Mouse (Mus musculus) forebrain, embryonic 11.5 days (tissue): ENCODE measurements around the gene Tomm20. TPM values are rescaled to one million over a fixed set of nuclear protein-coding genes. Genes with fewer than 3 reads are reported as not detected.

Experiments
- ATAC-seq: fragments of 200-750 bp; cut with Nextera tagmentation; replicated peaks from 2 replicates; pipeline ENCODE4 v1.8.0; 2017; ENCODE audit warnings: moderate TSS enrichment; ENCODE audit not compliant: low FRiP score
- DNase-seq: peaks from one replicate; pipeline ENCODE4 v3.0.0-alpha.2; 2017; ENCODE audit warnings: low spot score
- H3K27ac ChIP-seq: fragments of 300-500 bp; sonication (generic); 2 replicates; pipeline ENCODE4 v1.5.1; 2014; ENCODE audit warnings: low read depth, low read length
- H3K27me3 ChIP-seq: fragments of 300-500 bp; sonication (generic); 2 replicates; pipeline ENCODE4 v1.6.1; 2014; ENCODE audit warnings: mild to moderate bottlenecking, low read length, mixed read lengths; ENCODE audit not compliant: control insufficient read depth, insufficient read depth
- H3K36me3 ChIP-seq: fragments of 300-500 bp; sonication (generic); 2 replicates; pipeline ENCODE4 v1.6.1; 2014; ENCODE audit warnings: mild to moderate bottlenecking, low read length, moderate library complexity, mixed read lengths; ENCODE audit not compliant: control insufficient read depth, insufficient read depth
- H3K4me1 ChIP-seq: fragments of 300-500 bp; sonication (generic); replicated peaks from 2 replicates; pipeline ENCODE4 v1.6.1; 2014; ENCODE audit warnings: low read length, mixed read lengths; ENCODE audit not compliant: control insufficient read depth, insufficient read depth
- H3K4me2 ChIP-seq: fragments of 300-500 bp; sonication (generic); 2 replicates; pipeline ENCODE4 v1.6.1; 2014; ENCODE audit warnings: low read depth, mild to moderate bottlenecking, low read length, moderate library complexity, mixed read lengths; ENCODE audit not compliant: severe bottlenecking
- H3K4me3 ChIP-seq: fragments of 300-500 bp; sonication (generic); 2 replicates; pipeline ENCODE4 v1.5.1; 2014; ENCODE audit warnings: low read depth, low read length
- H3K9ac ChIP-seq: fragments of 300-500 bp; sonication (generic); 2 replicates; pipeline ENCODE4 v1.6.1; 2014; ENCODE audit warnings: low read length
- H3K9me3 ChIP-seq: fragments of 300-500 bp; sonication (generic); 2 replicates; pipeline ENCODE4 v1.6.1; 2016; ENCODE audit warnings: low read length, mixed read lengths; ENCODE audit not compliant: control insufficient read depth
- WGBS: fragments of 180-500 bp; shearing (Covaris S2); extraction: QIAGEN DNeasy Blood & Tissue Kit; methylation state at CpG from one replicate; pipeline ENCODE4 v1.1.7; 2014; 5-methylcytosine and 5-hydroxymethylcytosine counted together
- polyA plus RNA-seq: library from polyadenylated mRNA; unstranded; fragments of >200 nt; fragmentation: Nextera tagmentation; extraction: Ambion mirVana; gene quantifications from 2 replicates; pipeline ENCODE4 v1.2.1, GENCODE M21; 2014

Gene Tomm20
- polyA plus RNA-seq, 1 experiment from 2014 or later, result 219 TPM

DNA sequence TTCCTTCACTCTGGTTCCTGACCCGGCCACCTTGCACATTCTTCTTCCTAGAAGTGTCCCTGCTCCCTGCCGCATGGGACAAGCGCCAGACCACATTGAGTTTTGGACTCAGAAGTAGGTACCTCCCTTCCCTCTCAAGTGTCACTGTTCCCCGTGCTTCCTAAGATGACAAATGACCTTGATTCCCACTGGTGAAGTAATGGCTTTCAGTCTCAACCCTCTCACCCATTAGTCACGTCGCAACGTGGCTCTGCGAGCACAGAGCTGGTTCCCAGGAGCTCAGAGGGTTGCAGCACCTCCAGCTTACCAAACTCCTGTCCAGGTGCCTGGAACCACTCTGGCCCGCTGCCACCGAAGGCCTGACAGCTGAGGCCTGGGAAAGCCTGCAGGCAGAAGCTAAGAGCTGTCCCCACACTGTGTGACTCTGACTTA lies 36.3 kb downstream of the Tomm20 start:
- H3K4me2 ChIP-seq, result no peak overlapping the region
- no peak for ATAC-seq
- 83% methylated on average over 10 of the region's 10 CpGs for WGBS
- H3K27ac ChIP-seq, result no peak overlapping the region
- H3K36me3 ChIP-seq, result no peaks in the 10 kb centered on the region
- H3K27me3 ChIP-seq, result no peaks in the 10 kb centered on the region
- H3K9me3 ChIP-seq, result no peaks in the 10 kb centered on the region
- no peaks in the 10 kb centered on the region for H3K4me1 ChIP-seq
- no peak overlapping the region for H3K9ac ChIP-seq
- H3K4me3 ChIP-seq, result no peak overlapping the region
- DNase-seq, result no peak

DNA sequence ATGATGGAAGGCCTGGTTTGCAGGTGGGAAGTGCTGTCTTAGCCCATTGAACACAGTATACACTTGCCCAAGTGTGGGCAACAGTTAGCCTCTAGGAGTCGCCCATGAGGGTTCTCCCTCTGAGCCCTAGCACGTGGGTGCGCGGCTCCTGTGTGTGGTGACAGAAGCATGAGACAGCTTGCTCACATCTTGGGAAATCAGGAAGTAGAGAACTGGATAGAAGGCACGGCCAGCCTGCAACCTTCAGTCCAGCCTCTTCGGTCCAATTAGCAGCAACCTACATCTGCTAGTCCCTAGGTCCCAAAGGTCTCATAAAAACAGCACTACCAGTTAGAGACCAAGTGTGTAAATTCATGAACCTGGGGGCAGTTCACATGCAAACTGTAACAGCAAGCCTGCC lies 36.8 kb downstream of the Tomm20 start:
- no peaks in the 10 kb centered on the region for H3K27me3 ChIP-seq
- H3K4me1 ChIP-seq, result no peaks in the 10 kb centered on the region
- H3K9ac ChIP-seq, result no peak overlapping the region
- ATAC-seq (no peak), DNase-seq (no peak)
- H3K9me3 ChIP-seq, result no peaks in the 10 kb centered on the region
- no peak overlapping the region for H3K4me2 ChIP-seq
- H3K4me3 ChIP-seq, result no peak overlapping the region
- no peak overlapping the region for H3K27ac ChIP-seq
- WGBS, result 82% methylated on average over 6 of the region's 6 CpGs
- H3K36me3 ChIP-seq, result no peaks in the 10 kb centered on the region

DNA sequence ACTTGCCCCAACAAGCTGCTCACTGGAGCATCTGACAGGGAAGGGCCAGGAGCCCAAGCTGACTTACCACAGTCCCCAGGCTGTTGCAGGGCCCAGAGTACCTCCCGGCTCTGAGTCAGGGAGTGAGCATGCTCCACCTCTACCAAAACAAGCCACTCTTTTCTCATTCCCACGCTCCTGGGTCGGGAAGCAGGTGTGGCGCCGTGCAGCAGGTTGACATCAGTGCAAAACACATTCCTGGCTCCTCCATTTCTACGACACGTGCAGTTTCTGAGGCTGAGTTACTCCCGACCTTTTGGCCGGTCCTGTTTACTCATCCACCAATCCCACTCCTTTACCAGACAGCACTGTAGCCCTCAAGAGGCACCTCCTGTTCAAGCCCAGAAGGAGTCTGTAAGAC lies 37.7 kb downstream of the Tomm20 start:
- ATAC-seq (no peak), DNase-seq (no peak)
- no peak overlapping the region for H3K27ac ChIP-seq
- no peak overlapping the region for H3K4me2 ChIP-seq
- WGBS, result 81% methylated on average over 9 of the region's 9 CpGs
- H3K9ac ChIP-seq, result no peak overlapping the region
- H3K27me3 ChIP-seq, result no peaks in the 10 kb centered on the region
- no peaks in the 10 kb centered on the region for H3K9me3 ChIP-seq
- no peak overlapping the region for H3K4me3 ChIP-seq
- H3K36me3 ChIP-seq, result no peaks in the 10 kb centered on the region
- H3K4me1 ChIP-seq, result no peaks in the 10 kb centered on the region

DNA sequence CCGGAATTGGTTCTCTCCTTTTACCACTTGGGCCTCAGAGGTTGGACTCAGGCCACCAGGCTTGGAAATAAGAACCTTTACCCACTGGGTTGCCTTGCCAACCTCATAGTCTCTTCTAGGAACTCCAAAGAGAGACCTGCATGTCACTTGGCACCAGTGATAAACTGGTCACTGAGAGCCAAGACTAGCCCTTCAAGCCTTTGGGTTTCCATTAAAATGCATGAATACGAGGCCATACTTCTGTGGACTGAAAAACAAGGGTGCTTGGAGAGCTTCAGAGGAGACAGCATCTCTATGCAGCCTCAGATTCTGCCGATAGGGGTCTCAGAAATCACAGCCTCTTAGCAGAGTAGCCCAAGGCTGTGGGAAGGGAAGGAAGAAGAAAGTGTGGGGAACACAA lies 38.3 kb downstream of the Tomm20 start:
- H3K27ac ChIP-seq, result no peak overlapping the region
- H3K4me3 ChIP-seq, result no peak overlapping the region
- ATAC-seq, result no peak
- no peaks in the 10 kb centered on the region for H3K27me3 ChIP-seq
- no peaks in the 10 kb centered on the region for H3K9me3 ChIP-seq
- no peaks in the 10 kb centered on the region for H3K36me3 ChIP-seq
- no peak overlapping the region for H3K4me2 ChIP-seq
- no peaks in the 10 kb centered on the region for H3K4me1 ChIP-seq
- H3K9ac ChIP-seq, result no peak overlapping the region
- no peak for DNase-seq
- 90% methylated on average over 3 of the region's 3 CpGs for WGBS

DNA sequence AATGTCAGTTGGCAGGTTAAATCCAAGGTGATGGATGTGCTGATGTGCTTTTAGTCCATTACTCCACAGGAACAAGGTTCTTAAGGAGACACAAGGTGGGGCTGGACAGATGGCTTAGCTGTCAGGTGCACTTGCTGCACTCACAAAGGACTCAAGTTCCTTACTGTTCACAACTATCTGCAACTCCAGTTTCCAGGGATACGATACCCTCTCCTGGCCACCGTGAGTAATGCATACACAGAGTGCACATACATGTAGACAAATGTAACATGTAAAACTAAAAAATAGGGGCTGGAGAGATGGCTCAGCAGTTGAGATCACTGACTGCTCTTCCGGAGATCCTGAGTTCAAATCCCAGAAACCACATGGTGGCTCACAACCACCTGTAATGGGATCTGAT lies 40.3 kb downstream of the Tomm20 start:
- Histone ChIP-seq H3K27me3 (no peaks in the 10 kb centered on the region), H3K9me3 (no peaks in the 10 kb centered on the region), H3K4me2 (no peak overlapping the region), H3K4me3 (no peak overlapping the region), H3K36me3 (no peaks in the 10 kb centered on the region), H3K4me1 (no peaks in the 10 kb centered on the region), H3K9ac (no peak overlapping the region), H3K27ac (no peak overlapping the region)
- WGBS, result 90% methylated on average over 3 of the region's 3 CpGs
- no peak for ATAC-seq
- no peak for DNase-seq

DNA sequence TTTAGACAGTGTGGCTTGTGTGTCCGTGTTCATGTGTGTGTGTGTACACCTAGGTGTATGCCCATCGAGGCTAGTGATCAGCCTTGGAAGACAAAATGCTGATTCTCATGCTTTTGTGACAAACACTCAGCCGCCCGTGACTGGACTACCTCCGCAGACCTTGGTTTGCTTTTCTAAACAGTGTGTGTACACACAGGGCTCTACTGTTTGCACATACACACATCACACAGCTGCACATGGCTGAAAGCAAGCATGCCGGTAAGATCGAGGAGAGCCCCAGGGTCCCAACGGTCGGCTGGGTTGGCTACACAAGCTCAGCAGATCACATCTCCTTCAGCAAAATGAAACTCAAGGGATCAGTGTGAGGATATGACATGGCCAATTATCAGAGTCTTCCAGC lies 41.7 kb downstream of the Tomm20 start:
- 92% methylated on average over 9 of the region's 9 CpGs for WGBS
- H3K27ac ChIP-seq, result no peak overlapping the region

DNA sequence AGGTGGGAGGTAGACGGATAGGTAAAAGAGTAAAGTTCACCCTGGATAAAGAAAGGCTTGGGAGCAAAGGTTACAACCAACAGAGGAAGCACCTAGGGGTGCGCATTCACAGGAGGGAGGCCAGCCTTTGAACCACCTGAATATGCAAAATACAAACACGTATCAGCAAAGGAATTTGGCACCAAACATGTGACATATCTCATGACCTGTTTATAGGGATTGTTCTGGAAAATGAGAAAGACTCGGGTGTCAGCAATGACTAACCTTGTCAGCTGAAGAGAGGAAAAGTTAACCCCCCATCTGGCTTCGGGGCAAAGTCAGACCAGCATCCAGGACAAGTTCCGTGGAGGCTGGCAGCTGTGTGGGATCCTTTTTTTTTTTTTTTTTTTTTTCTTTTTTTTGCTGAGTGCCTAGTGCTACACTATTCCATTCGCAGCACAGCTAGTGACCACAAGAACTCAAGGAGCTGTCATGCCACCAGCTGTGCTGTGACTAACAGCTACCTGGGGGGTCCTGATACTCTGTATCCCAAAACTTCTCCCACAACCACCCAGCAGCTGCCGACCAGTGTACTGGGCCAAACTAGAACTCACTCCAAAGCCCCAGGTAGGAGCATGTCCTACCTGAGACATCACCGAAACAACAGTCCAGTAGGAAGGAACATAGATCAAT lies 42.3 kb downstream of the Tomm20 start:
- Histone ChIP-seq H3K4me1 (no peaks in the 10 kb centered on the region), H3K27ac (no peak overlapping the region), H3K9ac (no peak overlapping the region), H3K4me2 (no peak overlapping the region), H3K27me3 (no peaks in the 10 kb centered on the region), H3K4me3 (no peak overlapping the region), H3K36me3 (no peaks in the 10 kb centered on the region), H3K9me3 (no peaks in the 10 kb centered on the region)
- ATAC-seq (no peak), DNase-seq (no peak)
- 80% methylated on average over 9 of the region's 9 CpGs for WGBS

More for the DNA sequence above, 41.7 kb downstream of the Tomm20 start:
- ATAC-seq (no peak), DNase-seq (no peak)
- Histone ChIP-seq H3K36me3 (no peaks in the 10 kb centered on the region), H3K9ac (no peak overlapping the region), H3K4me2 (no peak overlapping the region), H3K9me3 (no peaks in the 10 kb centered on the region), H3K4me1 (no peaks in the 10 kb centered on the region), H3K4me3 (no peak overlapping the region), H3K27me3 (no peaks in the 10 kb centered on the region)

DNA sequence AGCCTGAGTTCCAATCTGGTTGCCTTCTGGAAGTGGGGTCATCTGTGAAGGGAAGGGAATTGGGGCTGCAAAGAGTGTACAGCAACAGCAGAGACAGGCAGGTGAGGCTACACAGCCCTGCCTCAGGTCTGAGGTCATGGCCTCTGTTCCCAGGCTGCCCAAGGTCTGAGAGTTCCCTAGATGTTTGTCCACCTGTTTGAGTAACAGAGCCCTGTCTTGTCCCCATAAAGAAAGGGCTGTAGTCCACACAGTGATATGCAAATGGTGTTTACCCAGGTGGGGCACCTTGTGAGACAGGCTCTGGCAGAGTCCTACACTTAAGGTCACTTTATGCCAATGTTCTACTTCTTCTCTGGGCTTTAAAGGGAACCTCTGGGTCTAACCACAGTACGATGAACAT lies 44.0 kb downstream of the Tomm20 start:
- WGBS, result 92% methylated on average over 1 of the region's 1 CpGs
- H3K27ac ChIP-seq, result no peak overlapping the region
- H3K4me1 ChIP-seq, result no peaks in the 10 kb centered on the region

DNA sequence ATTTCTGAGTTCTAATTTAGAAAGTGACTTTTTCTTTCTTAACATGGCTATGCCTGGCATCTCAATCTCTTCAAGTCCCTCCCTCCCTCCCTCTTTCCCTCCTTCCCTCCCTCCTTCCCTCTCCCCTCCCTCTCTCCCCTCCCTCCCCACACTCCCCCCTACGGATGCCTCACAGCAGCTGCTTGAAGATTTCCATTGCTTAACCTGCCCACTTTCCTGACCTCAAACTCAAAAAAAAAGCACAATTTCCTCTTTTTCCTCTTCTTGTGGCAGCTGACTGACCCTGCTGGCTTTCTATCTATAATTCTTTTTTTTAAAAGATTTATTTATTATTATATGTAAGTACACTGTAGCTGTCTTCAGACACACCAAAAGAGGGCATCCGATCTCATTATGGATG lies 44.6 kb downstream of the Tomm20 start:
- ATAC-seq, result no peak
- no peaks in the 10 kb centered on the region for H3K36me3 ChIP-seq
- H3K4me2 ChIP-seq, result no peak overlapping the region
- H3K9me3 ChIP-seq, result no peaks in the 10 kb centered on the region
- no peaks in the 10 kb centered on the region for H3K27me3 ChIP-seq
- no peak for DNase-seq
- no peak overlapping the region for H3K4me3 ChIP-seq
- 71% methylated on average over 2 of the region's 2 CpGs for whole genome bisulfite sequencing
- H3K27ac ChIP-seq, result no peak overlapping the region
- no peaks in the 10 kb centered on the region for H3K4me1 ChIP-seq
- H3K9ac ChIP-seq, result no peak overlapping the region

More for the DNA sequence above, 44.0 kb downstream of the Tomm20 start:
- Histone ChIP-seq H3K9me3 (no peaks in the 10 kb centered on the region), H3K27me3 (no peaks in the 10 kb centered on the region), H3K4me3 (no peak overlapping the region), H3K4me2 (no peak overlapping the region), H3K9ac (no peak overlapping the region), H3K36me3 (no peaks in the 10 kb centered on the region)
- DNase-seq (no peak), ATAC-seq (no peak)
